Mouse (Mus musculus): ENCODE data around the gene Nmbr.
A peak's percentile ranks its signal among the peaks of the same experiment; 100 is the strongest.

Gene Nmbr

DNA sequence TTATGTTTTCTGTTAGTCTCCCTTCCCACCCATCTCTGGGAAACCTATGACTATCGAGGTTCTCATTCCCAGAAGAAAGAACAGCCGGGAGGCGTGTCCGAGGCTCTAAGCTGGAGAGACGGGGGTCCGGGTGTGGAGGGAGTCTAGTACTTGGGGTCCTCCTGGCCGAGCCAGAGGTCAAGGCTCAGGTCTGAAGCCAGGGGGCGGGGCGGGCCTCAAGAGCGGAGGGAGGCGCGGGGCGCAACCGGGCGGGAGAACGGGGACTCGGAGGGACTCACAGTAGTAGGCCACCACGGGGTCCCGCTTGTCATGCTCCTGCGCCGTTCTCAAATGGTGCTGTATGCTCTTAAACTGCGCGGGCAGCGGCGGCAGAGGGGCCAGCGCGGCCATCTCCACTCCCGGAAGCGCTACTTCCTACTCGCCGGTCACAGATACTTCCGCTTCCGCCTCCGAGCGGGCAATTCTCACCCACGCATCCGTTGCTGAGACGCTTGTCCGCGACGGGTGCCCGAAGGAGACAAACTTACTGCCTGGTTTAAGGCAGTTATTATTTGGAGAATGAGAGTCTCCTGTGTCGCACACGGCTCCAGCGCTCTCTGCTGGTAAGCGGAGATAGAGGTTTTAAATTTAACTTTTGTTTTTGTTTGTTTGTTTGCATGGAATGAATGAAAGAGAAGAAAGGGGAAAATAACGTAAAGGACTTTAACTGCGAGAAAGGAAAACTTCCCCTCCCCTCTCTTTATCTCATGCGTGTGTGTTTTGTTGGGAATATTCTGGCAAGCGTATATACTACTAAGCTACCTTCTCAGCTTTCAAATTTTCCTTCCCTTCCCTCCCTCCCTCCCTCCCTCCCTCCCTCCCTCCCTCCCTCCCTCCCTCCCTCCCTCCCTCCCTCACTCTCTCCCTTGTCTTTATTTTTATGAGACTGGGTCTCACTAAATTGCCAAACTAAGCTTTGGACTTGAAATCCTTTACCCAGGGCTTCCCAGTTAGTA lies at the start of gene Nmbr, which contains the start of gene Vta1:
Nmbr (plus strand) TSS at position 520 of the 995 bp plus-strand sequence.
Vta1 (minus strand) TSS at position 489 of the 995 bp plus-strand sequence.
- peak; percentile 94 for DNase-seq

DNA sequence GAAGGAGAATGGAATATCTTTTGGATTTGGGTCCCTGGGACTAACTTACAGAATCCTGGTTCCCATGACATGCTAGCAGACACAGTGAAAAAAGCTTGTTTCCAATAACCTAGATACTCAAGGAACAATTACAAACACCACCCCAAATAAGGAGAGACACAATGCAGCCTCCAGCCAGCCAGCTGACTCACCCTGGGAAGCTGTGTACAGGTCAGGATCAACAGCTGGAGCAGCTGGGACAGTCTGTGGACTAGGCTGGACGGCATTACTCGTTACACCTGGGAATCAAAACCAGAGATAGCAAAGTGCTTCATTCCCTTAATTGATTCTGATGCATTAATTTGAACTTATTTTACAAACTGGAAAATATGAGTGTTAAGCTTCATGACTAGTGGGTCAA lies 44.5 kb upstream of the Nmbr start:
- DNase-seq: no peak

DNA sequence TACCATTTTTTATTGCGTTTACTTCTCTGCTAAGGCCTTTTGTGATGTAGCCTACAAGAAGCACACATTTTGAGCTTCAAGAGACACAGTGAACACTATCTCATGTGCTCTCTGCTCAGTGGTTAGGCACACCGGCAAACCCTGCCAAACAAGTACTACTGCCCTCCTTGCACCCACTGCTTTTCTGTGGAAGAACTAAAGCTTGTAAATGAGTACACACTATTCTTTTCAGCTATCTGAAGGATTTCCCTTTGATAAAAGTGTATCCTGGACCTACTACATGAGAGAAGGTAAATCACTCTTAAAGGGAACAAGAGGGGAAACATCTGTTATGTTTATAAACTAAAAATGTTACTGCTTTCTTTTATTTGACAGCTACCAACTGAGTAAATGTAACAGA lies 39.2 kb upstream of the Nmbr start:
- no peak for DNase-seq

DNA sequence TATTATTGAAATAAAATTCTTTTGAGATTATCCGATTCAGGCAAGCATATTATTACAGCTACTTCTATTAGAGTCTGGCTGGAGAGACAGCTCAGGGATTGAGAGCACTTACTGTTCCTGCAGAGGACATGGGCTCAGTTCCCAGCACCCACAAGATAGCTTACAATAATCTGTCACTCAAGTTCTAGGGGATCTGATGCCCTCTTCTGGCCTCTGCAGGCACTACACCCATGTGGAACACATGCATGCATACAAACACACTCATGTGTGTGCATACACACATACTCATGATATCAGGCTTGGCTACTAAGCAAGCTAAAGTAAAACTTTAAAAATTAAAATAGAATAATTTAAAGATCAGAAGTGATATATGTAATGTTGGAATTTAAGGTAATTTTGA lies 19.7 kb upstream of the Nmbr start:
- DNase-seq: peak; percentile 4

DNA sequence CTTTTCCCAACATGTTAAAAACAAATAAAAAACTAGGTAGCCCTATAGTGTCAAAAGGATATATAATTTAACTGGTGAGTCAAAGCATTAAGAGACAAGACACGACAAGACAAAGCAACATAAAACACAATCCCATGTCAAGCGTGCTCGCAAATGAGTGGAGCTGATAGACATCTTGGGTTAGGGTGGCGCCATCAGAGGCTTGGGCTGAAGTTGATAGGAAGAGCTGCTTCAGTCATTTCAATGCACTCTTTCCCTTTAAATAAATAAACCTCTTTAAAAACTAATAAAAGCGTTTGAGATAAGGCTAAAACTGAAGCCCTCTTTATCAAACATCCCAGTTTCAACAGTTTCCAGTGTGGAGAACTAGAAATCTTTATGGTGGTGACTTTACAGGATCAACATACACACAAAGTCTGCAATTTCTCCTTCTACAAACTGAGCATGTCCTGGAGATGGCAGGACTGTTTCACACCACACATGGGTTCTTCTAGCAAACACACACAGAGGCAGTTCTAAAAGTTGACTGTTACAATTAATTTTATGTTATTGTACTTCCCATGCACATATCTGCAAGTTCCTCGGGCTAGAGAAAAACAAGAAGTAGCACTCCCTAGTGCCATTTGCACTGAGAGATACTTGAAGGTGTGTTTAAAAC lies 16.5 kb upstream of the Nmbr start:
- no peak for DNase-seq

DNA sequence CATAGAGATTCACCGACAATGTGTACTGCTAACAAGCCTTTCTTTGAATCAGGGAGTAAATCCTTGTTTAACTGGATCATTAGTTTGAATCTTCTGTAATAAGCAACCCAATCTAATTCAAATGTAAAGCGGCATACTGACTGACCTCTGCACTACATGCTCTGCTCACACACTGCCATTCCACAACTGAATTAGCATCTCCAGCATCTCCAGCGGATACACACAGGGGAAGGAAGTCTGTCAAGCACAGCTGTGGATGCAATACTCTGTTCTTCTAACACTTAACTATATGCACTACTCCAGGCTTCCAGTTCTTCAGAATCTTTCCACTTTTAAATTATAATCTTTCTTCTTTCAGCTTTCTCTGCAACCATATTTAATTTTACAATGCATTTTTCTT lies 15.0 kb upstream of the Nmbr start:
- DNase-seq: no peak

DNA sequence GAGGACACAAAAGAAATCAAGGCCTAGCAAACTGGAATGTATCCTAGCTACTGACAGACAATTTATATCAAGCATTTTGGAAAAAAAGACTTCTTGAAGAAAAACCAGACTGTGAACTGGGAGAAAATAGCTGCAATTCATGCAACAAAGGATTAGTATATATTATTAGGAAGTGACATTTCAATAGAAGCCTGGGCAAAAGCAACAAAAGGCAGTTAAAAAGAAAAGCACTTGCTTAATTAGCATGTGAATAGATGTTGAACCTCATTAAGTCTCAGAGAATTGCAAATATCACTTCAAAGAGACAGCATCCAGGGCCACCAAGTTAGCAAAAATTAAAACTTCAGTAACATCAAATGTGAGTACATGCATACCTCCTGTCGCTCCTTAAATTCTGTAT lies 2.2 kb upstream of the Nmbr start:
- no peak for DNase-seq

DNA sequence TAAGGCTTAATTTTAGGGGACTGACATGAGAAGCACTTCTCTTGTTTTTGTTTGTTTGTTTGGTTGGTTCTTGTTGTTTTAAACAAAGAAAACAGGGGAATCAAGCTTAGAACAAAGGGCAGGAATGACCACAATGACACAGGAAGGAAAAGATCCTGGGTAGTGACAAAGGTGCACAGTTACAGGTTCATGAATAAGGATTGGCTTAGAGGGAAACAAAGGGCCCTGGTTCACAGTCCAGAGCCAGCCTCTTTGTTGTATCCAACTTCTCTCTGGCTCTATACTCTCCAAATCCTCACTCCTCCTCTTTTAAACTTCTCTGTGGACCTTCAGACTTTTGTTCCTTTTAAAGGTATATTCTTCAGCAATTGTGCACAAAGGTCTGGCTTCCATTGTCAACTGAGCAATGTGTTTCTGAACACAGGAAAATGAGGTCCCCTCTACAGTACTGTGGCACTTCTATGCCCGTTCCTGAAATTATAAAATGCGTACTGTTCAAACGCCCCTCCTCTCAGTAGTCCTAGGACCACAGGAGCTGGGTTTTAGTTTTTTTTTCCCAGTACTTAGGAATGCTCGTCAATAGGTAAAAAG lies 1.5 kb upstream of the Nmbr start:
- no peak for DNase-seq

DNA sequence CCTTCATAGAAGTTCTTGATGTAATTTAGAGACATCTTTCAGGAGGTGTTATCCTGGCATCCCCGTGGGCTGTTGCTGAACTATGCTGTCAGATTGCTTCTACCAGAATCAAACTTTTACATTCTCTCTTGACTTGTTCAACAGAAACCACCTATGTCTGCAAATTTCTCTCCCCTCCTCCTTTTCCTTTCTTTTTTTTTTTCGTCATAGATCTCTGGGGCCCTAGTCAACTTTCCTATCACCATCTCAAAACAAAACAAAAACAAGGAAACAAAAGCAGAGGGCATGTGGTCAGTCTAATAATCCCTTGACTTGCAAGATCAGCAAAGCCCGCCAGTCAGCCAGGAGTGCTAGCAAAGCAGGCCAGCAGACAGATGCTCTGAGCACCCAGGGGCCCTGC lies 12.7 kb downstream of the Nmbr start, which contains the start of gene Gje1:
Gje1 (minus strand) TSS at position 101 of the 400 bp plus-strand sequence.
- DNase-seq: no peak

DNA sequence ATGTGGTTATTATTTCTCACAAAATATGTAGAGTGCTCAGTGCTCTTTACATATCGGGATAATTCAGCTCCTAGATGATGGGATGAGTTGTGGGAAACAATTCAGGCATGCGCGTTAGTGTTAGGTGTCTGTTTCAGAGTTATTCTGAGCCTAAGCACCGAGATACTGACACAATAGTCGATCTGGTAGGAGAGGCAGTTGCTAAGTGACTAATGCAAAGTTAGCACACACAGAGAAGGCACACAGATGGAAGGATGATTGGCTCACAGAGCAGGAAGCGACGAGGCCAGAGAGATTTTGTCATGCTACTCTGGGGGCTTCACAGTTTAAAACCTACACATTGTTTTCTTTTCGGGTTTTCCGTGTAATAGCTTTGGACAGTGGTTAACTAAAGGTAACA lies 20.3 kb downstream of the Nmbr start:
- DNase-seq: no peak

DNA sequence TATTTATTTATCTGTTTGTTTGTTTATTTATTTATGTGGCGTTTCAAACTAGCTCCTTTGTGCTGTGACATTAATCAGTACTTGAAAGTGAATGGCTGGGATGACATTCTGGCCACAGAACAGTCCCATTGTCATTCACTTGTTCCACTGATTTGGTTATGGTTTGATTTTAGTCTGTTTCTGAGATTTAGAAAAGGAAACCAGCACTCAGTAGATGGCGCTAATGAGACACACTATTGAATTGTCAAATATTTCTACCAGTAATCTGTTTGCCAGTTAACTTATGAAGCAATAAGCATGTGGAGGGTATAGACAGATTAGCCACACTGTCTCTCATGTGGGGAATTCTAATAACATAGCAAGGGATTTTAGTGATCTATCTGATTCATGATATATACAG lies 28.9 kb downstream of the Nmbr start:
- DNase-seq: peak; percentile 25

DNA sequence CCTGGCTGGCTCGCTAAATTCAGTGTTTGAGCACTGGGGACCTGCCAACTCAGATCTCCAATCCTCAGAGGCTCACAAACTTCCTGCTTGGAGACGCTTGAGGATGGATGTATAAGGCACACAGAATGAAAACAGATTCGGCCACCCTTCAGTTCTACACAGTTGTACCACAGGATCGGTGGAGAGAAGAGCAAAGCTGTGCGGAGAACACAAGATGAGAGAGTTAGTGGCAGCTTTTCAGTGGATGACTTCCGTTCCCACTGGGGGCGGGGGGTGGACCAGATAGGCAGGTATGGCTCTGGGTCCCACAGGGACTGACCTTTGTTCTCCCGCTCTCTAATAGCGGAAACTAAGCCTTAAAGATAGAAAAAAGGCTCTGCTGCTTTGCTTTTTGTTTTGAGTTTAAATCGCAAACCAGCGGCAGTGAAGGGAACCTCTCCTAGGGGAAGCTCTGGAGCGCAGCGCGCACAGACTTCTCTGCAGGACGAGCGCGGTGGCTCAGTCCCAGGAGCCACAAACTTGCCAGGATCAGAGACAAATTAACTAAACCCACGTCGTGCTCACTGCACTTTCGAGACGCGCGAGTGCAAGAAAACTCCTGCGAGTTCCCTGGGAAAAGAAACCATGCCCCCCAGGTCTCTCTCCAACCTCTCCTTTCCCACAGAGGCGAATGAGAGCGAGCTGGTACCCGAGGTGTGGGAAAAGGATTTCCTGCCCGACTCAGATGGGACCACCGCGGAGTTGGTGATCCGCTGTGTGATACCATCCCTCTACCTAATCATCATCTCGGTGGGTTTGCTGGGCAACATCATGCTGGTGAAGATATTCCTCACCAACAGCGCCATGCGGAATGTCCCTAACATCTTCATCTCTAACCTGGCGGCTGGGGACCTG lies 54.5 kb downstream of the Nmbr start:
- DNase-seq: peak; percentile 23

DNA sequence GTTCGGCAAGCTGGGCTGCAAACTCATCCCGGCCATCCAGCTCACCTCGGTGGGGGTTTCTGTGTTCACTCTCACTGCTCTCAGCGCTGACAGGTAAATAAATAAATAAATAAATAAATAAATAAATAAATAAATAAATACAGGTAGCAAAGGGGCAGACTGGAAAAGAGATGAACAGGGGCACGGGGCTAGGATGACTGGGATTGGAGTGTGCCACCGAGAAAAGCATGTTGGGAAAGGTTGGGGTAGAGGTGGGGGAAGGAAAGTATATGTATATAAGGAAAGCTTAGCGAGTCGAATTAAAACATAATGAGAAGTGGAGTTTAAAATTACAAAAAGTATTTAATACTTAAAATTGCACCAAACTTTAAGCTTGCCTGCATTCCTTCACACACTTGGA lies 55.2 kb downstream of the Nmbr start:
- no peak for DNase-seq

DNA sequence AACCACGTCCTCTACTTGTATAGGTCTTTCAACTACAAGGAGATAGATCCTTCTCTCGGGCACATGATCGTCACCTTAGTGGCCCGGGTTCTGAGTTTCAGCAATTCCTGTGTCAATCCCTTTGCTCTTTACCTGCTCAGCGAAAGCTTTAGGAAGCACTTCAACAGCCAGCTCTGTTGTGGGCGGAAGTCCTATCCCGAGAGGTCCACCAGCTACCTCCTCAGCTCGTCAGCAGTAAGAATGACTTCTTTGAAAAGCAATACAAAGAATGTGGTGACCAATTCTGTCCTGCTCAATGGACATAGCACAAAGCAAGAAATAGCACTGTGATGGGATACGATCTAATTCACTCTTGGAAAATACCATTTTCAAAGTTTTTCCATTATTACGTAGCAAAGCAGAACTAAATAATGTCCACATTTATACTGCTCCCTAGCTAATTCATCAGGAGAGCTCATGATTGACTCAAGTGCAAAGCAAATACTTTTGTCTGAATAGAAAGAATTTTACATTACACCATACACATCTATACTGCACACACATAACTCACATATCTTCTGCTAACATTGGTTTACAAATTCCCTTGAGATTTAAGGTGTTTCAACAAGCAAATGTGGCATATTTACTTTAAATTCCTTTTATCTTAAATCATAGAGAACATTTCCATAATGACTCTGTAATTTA lies 65.0 kb downstream of the Nmbr start:
- DNase-seq: no peak

DNA sequence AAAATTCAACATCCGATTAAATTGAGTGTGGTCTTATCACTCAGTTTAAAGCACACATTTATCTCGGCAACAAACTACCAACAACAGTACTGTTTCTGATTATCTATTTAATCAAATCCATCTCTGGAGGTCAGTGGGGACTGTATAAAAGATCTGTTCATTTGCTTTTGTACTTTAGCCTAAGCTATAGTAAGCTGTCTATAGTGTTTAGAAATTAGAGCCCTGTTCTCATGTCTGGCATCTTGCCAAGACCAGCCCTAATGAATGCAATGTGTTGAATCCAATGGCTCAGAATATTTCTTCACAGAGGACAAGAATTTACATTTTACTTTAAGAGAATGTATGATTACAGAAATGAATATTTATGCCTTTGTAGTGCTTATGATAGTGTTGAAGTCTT lies 69.1 kb downstream of the Nmbr start:
- no peak for DNase-seq

DNA sequence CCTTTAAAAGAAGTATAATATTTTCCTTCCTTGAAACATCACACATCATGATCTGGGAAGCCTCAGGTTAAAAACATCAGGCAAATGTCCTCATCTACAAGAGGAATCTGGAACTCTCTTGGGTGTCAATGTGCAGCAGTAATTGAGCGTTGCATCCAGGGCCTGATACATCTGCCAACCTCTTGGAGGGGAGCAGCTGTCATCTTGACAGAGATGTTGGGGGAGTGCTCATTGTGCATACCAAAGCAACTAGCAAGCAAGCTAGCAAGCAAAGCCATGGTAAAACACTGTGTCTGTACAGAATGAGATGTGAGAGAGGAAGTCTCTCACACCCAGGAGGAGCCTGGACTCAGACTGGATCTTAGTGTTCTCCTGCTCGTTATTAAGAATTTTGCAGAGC lies 84.6 kb downstream of the Nmbr start:
- DNase-seq: no peak

DNA sequence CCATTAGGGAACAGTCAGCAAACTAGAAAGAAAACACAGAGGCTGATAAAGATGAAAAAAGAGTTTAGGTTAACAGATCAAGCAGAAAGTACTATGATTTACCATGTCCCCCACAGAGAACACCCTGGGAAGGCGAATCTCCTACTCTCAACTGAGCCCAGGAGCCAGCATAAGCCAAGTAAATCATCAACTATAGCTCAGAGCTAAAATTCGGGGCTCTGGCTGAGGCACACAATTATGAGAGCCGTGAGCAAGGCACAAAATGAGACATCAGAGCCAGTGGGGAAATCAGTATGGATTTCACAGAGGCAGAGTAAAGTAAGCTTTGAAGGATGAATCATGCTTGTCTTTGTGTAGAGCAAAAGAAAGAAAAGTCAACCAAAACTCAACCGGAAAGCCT lies 111.6 kb downstream of the Nmbr start:
- no peak for DNase-seq

Measured in right cerebral cortex, postnatal 4 days (tissue).